Mouse (Mus musculus) intestine, postnatal 0 days (tissue): ENCODE data around the gene Chd1l. TPM values are rescaled to one million over a fixed set of nuclear protein-coding genes. Genes with fewer than 3 reads are reported as not detected.
A peak's percentile ranks its signal among the peaks of the same experiment; 100 is the strongest.

Experiments used
- ATAC-seq: fragments of 200-750 bp; cut with Nextera tagmentation; 2 replicates; pipeline ENCODE4 v1.8.0; 2017; ENCODE audit warnings: mild to moderate bottlenecking, moderate TSS enrichment, moderate library complexity
- H3K27ac ChIP-seq: fragments of 300-500 bp; sonication (generic); 2 replicates; pipeline ENCODE4 v1.5.1; 2014; ENCODE audit warnings: mild to moderate bottlenecking, low read depth, low read length, moderate library complexity
- H3K27me3 ChIP-seq: fragments of 300-500 bp; sonication (generic); replicated peaks from 2 replicates; pipeline ENCODE4 v1.6.1; 2014; ENCODE audit warnings: low read length, mixed read lengths; ENCODE audit not compliant: control insufficient read depth, insufficient read depth
- H3K36me3 ChIP-seq: fragments of 300-500 bp; sonication (generic); 2 replicates; pipeline ENCODE4 v1.6.1; 2014; ENCODE audit warnings: mild to moderate bottlenecking, moderate library complexity; ENCODE audit not compliant: control insufficient read depth, insufficient read depth
- H3K4me1 ChIP-seq: fragments of 300-500 bp; sonication (generic); replicated peaks from 2 replicates; pipeline ENCODE4 v1.6.1; 2014; ENCODE audit warnings: antibody characterized with exemption, low read length, mixed read lengths; ENCODE audit not compliant: control insufficient read depth, insufficient read depth
- H3K4me2 ChIP-seq: fragments of 300-500 bp; sonication (generic); replicated peaks from 2 replicates; pipeline ENCODE4 v1.6.1; 2014; ENCODE audit warnings: low read depth, mild to moderate bottlenecking, moderate library complexity
- H3K4me3 ChIP-seq: fragments of 300-500 bp; sonication (generic); 2 replicates; pipeline ENCODE4 v1.5.1; 2014; ENCODE audit warnings: low read depth, low read length
- H3K9ac ChIP-seq: fragments of 300-500 bp; sonication (generic); 2 replicates; pipeline ENCODE4 v1.6.1; 2014; ENCODE audit warnings: mild to moderate bottlenecking, low read depth, low read length
- H3K9me3 ChIP-seq: fragments of 300-500 bp; sonication (generic); 2 replicates; pipeline ENCODE4 v1.6.1; 2016; ENCODE audit warnings: mixed run types; ENCODE audit not compliant: control insufficient read depth
- CTCF ChIP-seq: sonication (generic); IDR thresholded peaks from 2 replicates; pipeline ENCODE4 v1.5.1; 2016; ENCODE audit warnings: low read depth, mild to moderate bottlenecking, control low read depth, antibody characterized with exemption, moderate library complexity
- WGBS: fragments of 180-500 bp; shearing (Covaris S2); extraction: QIAGEN DNeasy Blood & Tissue Kit; methylation state at CpG from one replicate; pipeline ENCODE4 v1.1.7; 2014; 5-methylcytosine and 5-hydroxymethylcytosine counted together
- polyA plus RNA-seq: library from polyadenylated mRNA; unstranded; fragments of >200 nt; fragmentation: Nextera tagmentation; extraction: Ambion mirVana; gene quantifications from 2 replicates; pipeline ENCODE4 v1.2.1, GENCODE M21; 2015

The Chd1l gene
- polyA plus RNA-seq, 1 experiment from 2014 or later: 9.0 TPM

- 39% methylated on average over 4 of the region's 4 CpGs for WGBS
- Histone ChIP-seq H3K27ac (peak overlapping the region; percentile 58; the same call in 1 of the 2 replicates), H3K27me3 (no peaks in the 10 kb centered on the region), H3K4me3 (no peak overlapping the region), H3K9ac (no peak overlapping the region), H3K9me3 (no peaks in the 10 kb centered on the region), H3K4me2 (no peak overlapping the region), H3K4me1 (0 out of 2 replicates have a peak, but pooled peaks cover 2% of the 10 kb centered on the region), H3K36me3 (peaks cover 8% of the 10 kb centered on the region; the same call in 1 of the 2 replicates)
- peak; percentile 61 for ATAC-seq
- TF ChIP-seq CTCF: no peak
Measured at GRCm38 (mm10) chr3:97633456-97633855, 23.5 kb upstream of the Chd1l start.

GRCm38 (mm10) chr3:97631258-97631860 is 21.4 kb upstream of the Chd1l start:
- H3K36me3 ChIP-seq: no peaks in the 10 kb centered on the region
- H3K4me1 ChIP-seq: peaks cover 10% of the 10 kb centered on the region
- 86% methylated on average over 8 of the region's 8 CpGs for WGBS
- H3K4me2 ChIP-seq: no peak overlapping the region
- TF ChIP-seq CTCF: no peak
- no peak overlapping the region for H3K4me3 ChIP-seq
- H3K27ac ChIP-seq: peak overlapping the region; percentile 46; the same call in 1 of the 2 replicates
- H3K9ac ChIP-seq: no peak overlapping the region
- H3K9me3 ChIP-seq: no peaks in the 10 kb centered on the region
- ATAC-seq: no peak
- no peaks in the 10 kb centered on the region for H3K27me3 ChIP-seq

- TF ChIP-seq CTCF: no peak
- Histone ChIP-seq H3K9me3 (no peaks in the 10 kb centered on the region), H3K27ac (peak overlapping the region; percentile 46), H3K4me2 (peak overlapping the region; percentile 32; the same call in 1 of the 2 replicates), H3K4me3 (no peak overlapping the region), H3K36me3 (no peaks in the 10 kb centered on the region), H3K4me1 (peaks cover 10% of the 10 kb centered on the region), H3K9ac (0 out of 2 replicates have a peak overlapping the region, but pooled peaks have one; percentile 17), H3K27me3 (no peaks in the 10 kb centered on the region)
- ATAC-seq: no peak
- 89% methylated on average over 4 of the region's 4 CpGs for WGBS
Measured at GRCm38 (mm10) chr3:97630746-97631145, 20.7 kb upstream of the Chd1l start.

GRCm38 (mm10) chr3:97629941-97630340 is 19.9 kb upstream of the Chd1l start:
- H3K27me3 ChIP-seq: no peaks in the 10 kb centered on the region
- peak overlapping the region; percentile 54; the same call in 1 of the 2 replicates for H3K27ac ChIP-seq
- TF ChIP-seq CTCF: no peak
- H3K4me2 ChIP-seq: peak overlapping the region; percentile 72
- H3K36me3 ChIP-seq: no peaks in the 10 kb centered on the region
- H3K4me3 ChIP-seq: peak overlapping the region; percentile 47; the same call in 1 of the 2 replicates
- no peak overlapping the region for H3K9ac ChIP-seq
- H3K4me1 ChIP-seq: peaks cover 10% of the 10 kb centered on the region
- ATAC-seq: no peak
- H3K9me3 ChIP-seq: no peaks in the 10 kb centered on the region
- 26% methylated on average over 4 of the region's 4 CpGs for WGBS

- Histone ChIP-seq H3K4me2 (peak within 1 kb of the TSS; percentile 72), H3K27me3 (no peaks in the 10 kb centered on the region), H3K9ac (peak within 1 kb of the TSS; percentile 31), H3K4me1 (peaks cover 10% of the 10 kb centered on the region), H3K27ac (peak within 1 kb of the TSS; percentile 74), H3K36me3 (no peaks in the 10 kb centered on the region), H3K9me3 (no peaks in the 10 kb centered on the region), H3K4me3 (peak within 1 kb of the TSS; percentile 47)
- WGBS: 1% methylated on average over 18 of the region's 18 CpGs
- peak; percentile 83 for ATAC-seq
- TF ChIP-seq CTCF: no peak
Measured at GRCm38 (mm10) chr3:97628391-97629001, 18.5 kb upstream of the Chd1l start, which contains the start of gene Fmo5. Gene Fmo5, plus strand, starts transcription at chr3:97628804.

GRCm38 (mm10) chr3:97627893-97628292 is 17.9 kb upstream of the Chd1l start:
- Histone ChIP-seq H3K4me1 (peaks cover 10% of the 10 kb centered on the region), H3K36me3 (no peaks in the 10 kb centered on the region), H3K27me3 (no peaks in the 10 kb centered on the region), H3K4me3 (peak overlapping the region; percentile 47), H3K9me3 (no peaks in the 10 kb centered on the region), H3K4me2 (peak overlapping the region; percentile 72), H3K27ac (peak overlapping the region; percentile 74), H3K9ac (no peak overlapping the region)
- no peak for TF ChIP-seq CTCF
- peak; percentile 69 for ATAC-seq
- WGBS: 40% methylated on average over 7 of the region's 7 CpGs
